Mouse (Mus musculus) heart, embryonic 12.5 days (tissue): ENCODE data around the gene Gm20388. TPM values are rescaled to one million over a fixed set of nuclear protein-coding genes. Genes with fewer than 3 reads are reported as not detected.

Experiments used
- ATAC-seq: fragments of 200-750 bp; cut with Nextera tagmentation; 2 replicates; pipeline ENCODE4 v1.8.0; 2017; ENCODE audit warnings: moderate TSS enrichment, moderate library complexity; ENCODE audit not compliant: insufficient number of reproducible peaks, low FRiP score
- H3K27ac ChIP-seq: fragments of 300-500 bp; sonication (generic); 2 replicates; pipeline ENCODE4 v1.5.1; 2016; ENCODE audit warnings: mild to moderate bottlenecking, moderate library complexity; ENCODE audit not compliant: poor library complexity, severe bottlenecking
- H3K27me3 ChIP-seq: fragments of 300-500 bp; sonication (generic); replicated peaks from 2 replicates; pipeline ENCODE4 v1.6.1; 2016; ENCODE audit warnings: mild to moderate bottlenecking, moderate library complexity
- H3K36me3 ChIP-seq: fragments of 300-500 bp; sonication (generic); 2 replicates; pipeline ENCODE4 v1.6.1; 2016; ENCODE audit warnings: mild to moderate bottlenecking, moderate library complexity
- H3K4me1 ChIP-seq: fragments of 300-500 bp; sonication (generic); replicated peaks from 2 replicates; pipeline ENCODE4 v1.6.1; 2016; ENCODE audit warnings: mild to moderate bottlenecking
- H3K4me2 ChIP-seq: fragments of 300-500 bp; sonication (generic); 2 replicates; pipeline ENCODE4 v1.6.1; 2016; ENCODE audit warnings: mild to moderate bottlenecking, moderate library complexity
- H3K4me3 ChIP-seq: fragments of 300-500 bp; sonication (generic); 2 replicates; pipeline ENCODE4 v1.5.1; 2016; ENCODE audit warnings: mild to moderate bottlenecking
- H3K9ac ChIP-seq: fragments of 300-500 bp; sonication (generic); 2 replicates; pipeline ENCODE4 v1.6.1; 2016; ENCODE audit warnings: mild to moderate bottlenecking, moderate library complexity
- H3K9me3 ChIP-seq: fragments of 300-500 bp; sonication (generic); replicated peaks from 2 replicates; pipeline ENCODE4 v1.6.1; 2016; ENCODE audit warnings: mild to moderate bottlenecking, moderate library complexity
- WGBS: fragments of 180-500 bp; shearing (Covaris S2); methylation state at CpG from one replicate; pipeline ENCODE4 v1.1.7; 2016; 5-methylcytosine and 5-hydroxymethylcytosine counted together
- polyA plus RNA-seq: library from polyadenylated mRNA; unstranded; fragments of >200 nt; fragmentation: Nextera tagmentation; extraction: Ambion mirVana; gene quantifications from 2 replicates; pipeline ENCODE4 v1.2.1, GENCODE M21; 2016

Gm20388 gene
- polyA plus RNA-seq, 1 experiment from 2014 or later: not detected

- peaks cover 16% of the 10 kb centered on the region for H3K4me1 ChIP-seq
- no peak overlapping the region for H3K4me3 ChIP-seq
- no peak overlapping the region for H3K9ac ChIP-seq
- H3K27ac ChIP-seq: no peak overlapping the region
- no peaks in the 10 kb centered on the region for H3K36me3 ChIP-seq
- WGBS: 56% methylated on average over 5 of the region's 5 CpGs
- no peak for ATAC-seq
- H3K4me2 ChIP-seq: no peak overlapping the region
- H3K27me3 ChIP-seq: 0 out of 2 replicates have a peak, but pooled peaks cover 4% of the 10 kb centered on the region
- H3K9me3 ChIP-seq: no peaks in the 10 kb centered on the region
These were observed 2286.7 kb downstream of the Gm20388 start for GRCm38 (mm10) chr8:122197342-122197741.

- 79% methylated on average over 12 of the region's 12 CpGs for WGBS
- Histone ChIP-seq H3K27me3 (0 out of 2 replicates have a peak, but pooled peaks cover 4% of the 10 kb centered on the region), H3K36me3 (no peaks in the 10 kb centered on the region), H3K4me2 (no peak overlapping the region), H3K9ac (no peak overlapping the region), H3K4me3 (no peak overlapping the region), H3K4me1 (peaks cover 6% of the 10 kb centered on the region; the same call in 1 of the 2 replicates), H3K9me3 (no peaks in the 10 kb centered on the region), H3K27ac (no peak overlapping the region)
- no peak for ATAC-seq
These were observed 2287.9 kb downstream of the Gm20388 start for GRCm38 (mm10) chr8:122198378-122199025.

- Histone ChIP-seq H3K27ac (no peak overlapping the region), H3K9me3 (no peaks in the 10 kb centered on the region), H3K27me3 (0 out of 2 replicates have a peak, but pooled peaks cover 4% of the 10 kb centered on the region), H3K4me2 (no peak overlapping the region), H3K4me1 (peaks cover 2% of the 10 kb centered on the region; the same call in 1 of the 2 replicates), H3K36me3 (no peaks in the 10 kb centered on the region), H3K4me3 (no peak overlapping the region), H3K9ac (no peak overlapping the region)
- ATAC-seq: no peak
- WGBS: 77% methylated on average over 9 of the region's 9 CpGs
These were observed 2288.6 kb downstream of the Gm20388 start for GRCm38 (mm10) chr8:122199191-122199590.

- H3K4me2 ChIP-seq: no peak overlapping the region
- H3K4me3 ChIP-seq: no peak overlapping the region
- H3K27ac ChIP-seq: no peak overlapping the region
- H3K27me3 ChIP-seq: 0 out of 2 replicates have a peak, but pooled peaks cover 4% of the 10 kb centered on the region
- H3K36me3 ChIP-seq: no peaks in the 10 kb centered on the region
- ATAC-seq: no peak
- no peak overlapping the region for H3K9ac ChIP-seq
- H3K4me1 ChIP-seq: no peaks in the 10 kb centered on the region
- H3K9me3 ChIP-seq: no peaks in the 10 kb centered on the region
- WGBS: 76% methylated on average over 4 of the region's 4 CpGs
These were observed 2289.2 kb downstream of the Gm20388 start for GRCm38 (mm10) chr8:122199841-122200240.

- Histone ChIP-seq H3K4me1 (peaks cover 5% of the 10 kb centered on the region), H3K27ac (no peak overlapping the region), H3K9me3 (peaks cover 8% of the 10 kb centered on the region; the same call in 1 of the 2 replicates), H3K36me3 (no peaks in the 10 kb centered on the region), H3K9ac (no peak overlapping the region), H3K27me3 (0 out of 2 replicates have a peak, but pooled peaks cover 3% of the 10 kb centered on the region), H3K4me2 (no peak overlapping the region), H3K4me3 (no peak overlapping the region)
- WGBS: 78% methylated on average over 3 of the region's 3 CpGs
- no peak for ATAC-seq
These were observed 2300.9 kb downstream of the Gm20388 start for GRCm38 (mm10) chr8:122211591-122211990.

- Histone ChIP-seq H3K4me3 (no peak overlapping the region), H3K4me1 (peaks cover 5% of the 10 kb centered on the region), H3K9ac (no peak overlapping the region), H3K27me3 (peaks cover 3% of the 10 kb centered on the region; the same call in 1 of the 2 replicates), H3K9me3 (no peaks in the 10 kb centered on the region), H3K4me2 (no peak overlapping the region), H3K36me3 (no peaks in the 10 kb centered on the region), H3K27ac (no peak overlapping the region)
- no peak for ATAC-seq
- 46% methylated on average over 8 of the region's 8 CpGs for WGBS
These were observed 2305.0 kb downstream of the Gm20388 start for GRCm38 (mm10) chr8:122215630-122216029.

GRCm38 (mm10) chr8:122216433-122216832 lies 2305.8 kb downstream of the Gm20388 start:
- WGBS: 76% methylated on average over 6 of the region's 6 CpGs
- H3K4me3 ChIP-seq: no peak overlapping the region
- peaks cover 3% of the 10 kb centered on the region; the same call in 1 of the 2 replicates for H3K27me3 ChIP-seq
- no peak overlapping the region for H3K27ac ChIP-seq
- no peaks in the 10 kb centered on the region for H3K9me3 ChIP-seq
- H3K36me3 ChIP-seq: no peaks in the 10 kb centered on the region
- H3K4me1 ChIP-seq: peaks cover 5% of the 10 kb centered on the region
- 0 out of 2 replicates have a peak, but pooled peaks have one; percentile 15 for ATAC-seq
- H3K9ac ChIP-seq: no peak overlapping the region
- no peak overlapping the region for H3K4me2 ChIP-seq

- Histone ChIP-seq H3K4me3 (no peak overlapping the region), H3K9me3 (no peaks in the 10 kb centered on the region), H3K36me3 (no peaks in the 10 kb centered on the region), H3K27me3 (peaks cover 9% of the 10 kb centered on the region; the same call in 1 of the 2 replicates), H3K9ac (no peak overlapping the region), H3K4me1 (peaks cover 5% of the 10 kb centered on the region), H3K27ac (no peak overlapping the region), H3K4me2 (no peak overlapping the region)
- no peak for ATAC-seq
- 68% methylated on average over 10 of the region's 10 CpGs for WGBS
These were observed 2307.0 kb downstream of the Gm20388 start for GRCm38 (mm10) chr8:122217456-122218177.

GRCm38 (mm10) chr8:122223976-122224649 lies 2313.5 kb downstream of the Gm20388 start:
- no peak for ATAC-seq

GRCm38 (mm10) chr8:122224650-122225022 lies 2314.0 kb downstream of the Gm20388 start:
- peaks cover 42% of the 10 kb centered on the region for H3K27me3 ChIP-seq
- H3K4me1 ChIP-seq: peaks cover 20% of the 10 kb centered on the region
- H3K27ac ChIP-seq: no peak overlapping the region
- 62% methylated on average over 6 of the region's 6 CpGs for WGBS
- H3K36me3 ChIP-seq: no peaks in the 10 kb centered on the region
- H3K9me3 ChIP-seq: no peaks in the 10 kb centered on the region
- H3K4me2 ChIP-seq: no peak overlapping the region
- no peak for ATAC-seq
- H3K9ac ChIP-seq: no peak overlapping the region
- H3K4me3 ChIP-seq: no peak overlapping the region

More at GRCm38 (mm10) chr8:122223976-122224649, 2313.5 kb downstream of the Gm20388 start:
- H3K36me3 ChIP-seq: no peaks in the 10 kb centered on the region
- WGBS: 72% methylated on average over 10 of the region's 10 CpGs
- no peak overlapping the region for H3K27ac ChIP-seq
- H3K4me3 ChIP-seq: no peak overlapping the region
- H3K27me3 ChIP-seq: peaks cover 37% of the 10 kb centered on the region
- H3K9me3 ChIP-seq: no peaks in the 10 kb centered on the region
- no peak overlapping the region for H3K4me2 ChIP-seq
- H3K9ac ChIP-seq: no peak overlapping the region
- H3K4me1 ChIP-seq: peaks cover 16% of the 10 kb centered on the region; the same call in 1 of the 2 replicates

GRCm38 (mm10) chr8:122225446-122225845 lies 2314.8 kb downstream of the Gm20388 start:
- no peak overlapping the region for H3K9ac ChIP-seq
- H3K4me3 ChIP-seq: no peak overlapping the region
- H3K4me2 ChIP-seq: no peak overlapping the region
- peaks cover 24% of the 10 kb centered on the region for H3K4me1 ChIP-seq
- no peaks in the 10 kb centered on the region for H3K36me3 ChIP-seq
- 51% methylated on average over 10 of the region's 10 CpGs for WGBS
- H3K27ac ChIP-seq: no peak overlapping the region
- 0 out of 2 replicates have a peak, but pooled peaks have one; percentile 15 for ATAC-seq
- no peaks in the 10 kb centered on the region for H3K9me3 ChIP-seq
- peaks cover 49% of the 10 kb centered on the region for H3K27me3 ChIP-seq
